Mouse (Mus musculus) stomach, embryonic 15.5 days (tissue): ENCODE data around the gene Fam217b. TPM values are rescaled to one million over a fixed set of nuclear protein-coding genes. Genes with fewer than 3 reads are reported as not detected.

ENCODE experiments used
- ATAC-seq: fragments of 200-750 bp; cut with Nextera tagmentation; 2 replicates; pipeline ENCODE4 v1.8.0; 2017; ENCODE audit warnings: low read depth, moderate number of reproducible peaks, moderate TSS enrichment; ENCODE audit not compliant: insufficient read depth, low FRiP score
- H3K27ac ChIP-seq: fragments of 300-500 bp; sonication (generic); 2 replicates; pipeline ENCODE4 v1.5.1; 2015; ENCODE audit warnings: mild to moderate bottlenecking, inconsistent platforms
- H3K27me3 ChIP-seq: fragments of 300-500 bp; sonication (generic); replicated peaks from 2 replicates; pipeline ENCODE4 v1.6.1; 2015; ENCODE audit warnings: inconsistent platforms
- H3K36me3 ChIP-seq: fragments of 300-500 bp; sonication (generic); 2 replicates; pipeline ENCODE4 v1.6.1; 2015; ENCODE audit warnings: inconsistent platforms
- H3K4me1 ChIP-seq: fragments of 300-500 bp; sonication (generic); 2 replicates; pipeline ENCODE4 v1.6.1; 2015; ENCODE audit warnings: inconsistent platforms
- H3K4me2 ChIP-seq: fragments of 300-500 bp; sonication (generic); 2 replicates; pipeline ENCODE4 v1.6.1; 2015; ENCODE audit warnings: mild to moderate bottlenecking, inconsistent platforms
- H3K4me3 ChIP-seq: fragments of 300-500 bp; sonication (generic); replicated peaks from 2 replicates; pipeline ENCODE4 v1.5.1; 2015; ENCODE audit warnings: inconsistent platforms
- H3K9ac ChIP-seq: fragments of 300-500 bp; sonication (generic); 2 replicates; pipeline ENCODE4 v1.6.1; 2015; ENCODE audit warnings: inconsistent platforms
- H3K9me3 ChIP-seq: fragments of 300-500 bp; sonication (generic); 2 replicates; pipeline ENCODE4 v1.6.1; 2016; ENCODE audit warnings: inconsistent platforms
- WGBS: fragments of 180-500 bp; shearing (Covaris S2); methylation state at CpG from one replicate; pipeline ENCODE4 v1.1.7; 2015; 5-methylcytosine and 5-hydroxymethylcytosine counted together
- polyA plus RNA-seq: library from polyadenylated mRNA; unstranded; fragments of >200 nt; fragmentation: Nextera tagmentation; extraction: Ambion mirVana; gene quantifications from 2 replicates; pipeline ENCODE4 v1.2.1, GENCODE M21; 2015

The Fam217b gene
- polyA plus RNA-seq = 4.6 and 4.8 TPM in 2 replicates

DNA sequence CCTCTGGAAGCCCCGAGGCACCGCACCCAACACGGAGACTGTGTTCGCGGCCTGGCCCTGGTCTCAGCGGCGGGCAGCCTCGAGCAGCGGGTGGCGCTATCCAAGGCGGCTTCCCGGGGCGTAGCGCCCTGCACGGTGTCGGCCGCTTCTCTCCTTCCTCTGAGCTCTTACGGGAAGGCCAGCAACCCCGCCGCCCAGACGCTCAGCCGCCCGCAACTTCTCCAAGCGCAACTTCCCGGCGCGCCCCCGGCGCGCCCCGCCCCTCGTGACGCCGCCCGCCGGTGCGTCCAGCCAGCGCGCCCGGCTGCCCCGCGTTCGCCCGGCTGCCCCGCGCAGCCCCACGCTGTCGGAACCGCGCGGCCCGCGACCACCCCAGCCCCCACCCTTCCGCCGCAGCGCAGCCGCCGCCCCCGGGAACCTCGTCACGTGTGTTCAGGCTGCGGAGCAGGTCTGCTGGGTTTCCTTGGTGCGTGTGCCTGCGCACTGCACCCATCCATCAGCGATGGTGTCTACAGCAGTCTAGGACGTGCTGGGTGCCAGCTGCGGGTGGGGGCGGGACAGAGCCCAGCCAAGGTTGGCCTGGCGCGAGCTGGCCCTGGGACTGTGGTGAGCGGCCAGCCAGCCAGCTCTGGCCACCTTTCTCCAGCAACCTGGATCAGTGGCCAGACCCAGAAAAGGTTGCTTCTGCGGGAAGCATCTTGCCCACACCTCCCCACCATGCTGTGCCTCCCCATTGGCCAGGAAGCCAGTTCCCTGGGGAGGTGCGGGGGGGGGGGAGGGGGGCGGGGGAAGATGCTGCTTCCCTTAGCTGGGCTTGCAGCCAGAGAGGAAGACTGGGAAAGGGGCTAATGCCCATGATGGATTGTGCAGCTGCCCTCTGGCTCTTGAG, at the start of gene Fam217b, which contains the start of gene Ppp1r3d:
TSS of gene Fam217b (plus strand) at position 264 of the 889 bp plus-strand sequence.
TSS of gene Ppp1r3d (minus strand) at position 212 of the 889 bp plus-strand sequence.
- peak within 1 kb of the TSS; percentile 99 for H3K4me2 ChIP-seq
- peak within 1 kb of the TSS; percentile 63 for H3K27ac ChIP-seq
- peak; percentile 74 for ATAC-seq
- WGBS = under 1% methylated on average over 70 of the region's 74 CpGs
- H3K4me3 ChIP-seq = peak within 1 kb of the TSS; percentile 57
- no peaks in the 10 kb centered on the region for H3K36me3 ChIP-seq
- H3K4me1 ChIP-seq = peaks cover 17% of the 10 kb centered on the region
- peak within 1 kb of the TSS; percentile 38; the same call in 1 of the 2 replicates for H3K9ac ChIP-seq
- no peaks in the 10 kb centered on the region; the same call in 1 of the 2 replicates for H3K27me3 ChIP-seq
- H3K9me3 ChIP-seq = no peaks in the 10 kb centered on the region

DNA sequence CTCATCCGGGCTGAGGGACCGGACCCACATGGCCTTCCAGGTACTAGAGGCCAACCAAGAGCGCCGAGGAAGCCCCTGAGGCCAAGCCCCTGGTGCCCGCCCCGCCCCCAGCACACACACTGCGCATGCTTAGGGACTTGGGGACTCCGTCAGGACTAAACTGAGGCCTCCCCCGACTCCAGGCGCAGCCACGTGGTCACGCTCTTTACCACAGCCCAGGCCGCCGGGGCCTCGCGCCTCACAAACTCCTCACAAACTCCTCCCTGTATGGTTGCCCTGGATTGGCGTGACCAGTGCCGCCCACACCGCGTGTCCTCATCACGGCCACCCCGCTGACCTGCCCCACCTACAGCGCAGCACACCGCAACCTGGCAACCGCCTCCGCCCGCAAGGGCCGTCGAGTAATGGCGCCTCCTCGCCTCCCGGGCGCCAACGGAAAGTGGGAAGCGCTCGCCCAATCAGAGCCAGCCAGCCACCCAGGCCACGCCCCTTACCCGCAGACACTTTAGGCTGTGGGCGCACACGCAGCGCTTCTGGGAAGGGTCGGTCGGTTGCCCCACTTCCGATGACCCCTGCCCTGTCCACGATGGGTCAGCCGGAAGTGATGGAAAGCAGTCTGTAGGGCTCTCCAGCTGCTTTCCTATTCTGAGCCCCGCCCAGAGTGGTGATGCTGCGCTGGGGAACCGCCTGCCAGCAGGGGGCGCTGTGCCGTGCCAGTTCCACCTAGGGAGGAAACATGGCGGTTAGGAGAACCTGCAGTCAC, 7.1 kb upstream of the Fam217b start, which contains the start of gene Sycp2:
TSS of gene Sycp2 (minus strand) at position 633 of the 763 bp plus-strand sequence.
- no peaks in the 10 kb centered on the region for H3K27me3 ChIP-seq
- 78% methylated on average over 50 of the region's 52 CpGs for WGBS
- no peak within 1 kb of the TSS for H3K4me2 ChIP-seq
- ATAC-seq = peak; percentile 39
- no peaks in the 10 kb centered on the region for H3K36me3 ChIP-seq
- no peak within 1 kb of the TSS for H3K27ac ChIP-seq
- H3K9me3 ChIP-seq = no peaks in the 10 kb centered on the region
- no peak within 1 kb of the TSS for H3K4me3 ChIP-seq
- no peak within 1 kb of the TSS for H3K9ac ChIP-seq
- H3K4me1 ChIP-seq = no peaks in the 10 kb centered on the region

- no peak overlapping the region for H3K4me2 ChIP-seq
- H3K4me1 ChIP-seq = peaks cover 11% of the 10 kb centered on the region
- H3K27me3 ChIP-seq = no peaks in the 10 kb centered on the region; the same call in 1 of the 2 replicates
- H3K4me3 ChIP-seq = no peak overlapping the region
- no peaks in the 10 kb centered on the region for H3K9me3 ChIP-seq
- H3K9ac ChIP-seq = no peak overlapping the region
- 26% methylated on average over 1 of the region's 1 CpGs for WGBS
- H3K27ac ChIP-seq = no peak overlapping the region
- no peak for ATAC-seq
- no peaks in the 10 kb centered on the region for H3K36me3 ChIP-seq
Observed at GRCm38 (mm10) chr2:178409024-178409423, 5.3 kb upstream of the Fam217b start.

GRCm38 (mm10) chr2:178410286-178410685, 4.0 kb upstream of the Fam217b start:
- no peaks in the 10 kb centered on the region; the same call in 1 of the 2 replicates for H3K27me3 ChIP-seq
- no peak for ATAC-seq
- H3K4me1 ChIP-seq = peaks cover 15% of the 10 kb centered on the region
- 71% methylated on average over 6 of the region's 6 CpGs for WGBS
- H3K4me3 ChIP-seq = no peak overlapping the region
- H3K9ac ChIP-seq = no peak overlapping the region
- H3K27ac ChIP-seq = no peak overlapping the region
- H3K36me3 ChIP-seq = no peaks in the 10 kb centered on the region
- no peaks in the 10 kb centered on the region for H3K9me3 ChIP-seq
- no peak overlapping the region for H3K4me2 ChIP-seq

DNA sequence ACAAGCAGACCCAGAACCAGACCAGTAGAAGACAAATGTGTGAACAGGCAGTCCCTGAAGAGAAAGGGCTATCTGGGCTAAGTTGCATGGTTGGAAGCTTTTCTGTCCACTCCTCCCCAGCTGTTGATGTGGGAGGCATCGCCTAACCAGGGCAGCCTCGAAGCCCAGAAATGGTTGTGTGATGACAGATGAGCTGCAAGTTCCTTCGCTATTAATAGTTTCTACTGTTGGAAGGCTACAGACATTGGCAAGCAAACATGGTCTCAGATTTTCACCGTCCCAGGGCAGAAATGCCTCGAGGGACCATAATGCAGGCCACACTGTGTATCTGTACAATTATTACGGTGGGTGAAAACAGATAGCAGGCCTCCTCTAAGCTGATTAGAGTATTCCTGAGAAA, 1.7 kb upstream of the Fam217b start:
- Histone ChIP-seq H3K9me3 (no peaks in the 10 kb centered on the region), H3K9ac (no peak overlapping the region), H3K36me3 (no peaks in the 10 kb centered on the region), H3K4me2 (no peak overlapping the region), H3K27ac (no peak overlapping the region), H3K4me3 (no peak overlapping the region), H3K4me1 (peaks cover 17% of the 10 kb centered on the region), H3K27me3 (no peaks in the 10 kb centered on the region; the same call in 1 of the 2 replicates)
- WGBS = 37% methylated on average over 6 of the region's 6 CpGs
- ATAC-seq = no peak

DNA sequence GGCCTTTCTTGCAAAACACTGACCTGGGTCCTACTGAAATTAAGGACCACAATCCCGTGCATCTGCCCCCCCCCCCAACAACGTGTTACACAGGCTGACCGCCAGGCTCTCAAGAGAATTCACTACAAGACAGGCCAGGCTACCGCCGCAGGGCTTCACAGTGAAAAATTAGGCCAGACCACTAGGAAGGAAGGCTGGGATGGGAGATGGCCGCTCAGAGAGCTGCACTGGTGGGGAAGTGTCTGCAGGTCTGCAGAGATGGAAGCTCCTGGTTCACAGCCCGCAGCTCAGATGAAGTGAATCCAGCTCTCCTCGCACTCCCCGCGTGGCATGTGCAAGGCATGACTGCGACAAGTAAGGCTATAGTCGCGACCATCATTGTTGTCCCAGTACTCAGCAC, 1.2 kb upstream of the Fam217b start:
- Histone ChIP-seq H3K4me1 (peaks cover 17% of the 10 kb centered on the region), H3K4me3 (peak overlapping the region; percentile 57), H3K9ac (no peak overlapping the region), H3K9me3 (no peaks in the 10 kb centered on the region), H3K27me3 (no peaks in the 10 kb centered on the region; the same call in 1 of the 2 replicates), H3K4me2 (peak overlapping the region; percentile 99), H3K27ac (no peak overlapping the region), H3K36me3 (no peaks in the 10 kb centered on the region)
- ATAC-seq = no peak
- 57% methylated on average over 13 of the region's 13 CpGs for WGBS

- no peak for ATAC-seq
- 14% methylated on average over 75 of the region's 75 CpGs for WGBS
Observed at GRCm38 (mm10) chr2:178413481-178414260, 653 bp upstream of the Fam217b start.

GRCm38 (mm10) chr2:178415150-178415448, 775 bp downstream of the Fam217b start:
- H3K9ac ChIP-seq = no peak overlapping the region
- ATAC-seq = no peak

More at GRCm38 (mm10) chr2:178413481-178414260, 653 bp upstream of the Fam217b start:
- Histone ChIP-seq H3K9ac (peak overlapping the region; percentile 38; the same call in 1 of the 2 replicates), H3K4me2 (peak overlapping the region; percentile 99), H3K27me3 (no peaks in the 10 kb centered on the region; the same call in 1 of the 2 replicates), H3K4me1 (peaks cover 17% of the 10 kb centered on the region), H3K4me3 (peak overlapping the region; percentile 57), H3K36me3 (no peaks in the 10 kb centered on the region), H3K27ac (peak overlapping the region; percentile 63; the same call in 1 of the 2 replicates), H3K9me3 (no peaks in the 10 kb centered on the region)

DNA sequence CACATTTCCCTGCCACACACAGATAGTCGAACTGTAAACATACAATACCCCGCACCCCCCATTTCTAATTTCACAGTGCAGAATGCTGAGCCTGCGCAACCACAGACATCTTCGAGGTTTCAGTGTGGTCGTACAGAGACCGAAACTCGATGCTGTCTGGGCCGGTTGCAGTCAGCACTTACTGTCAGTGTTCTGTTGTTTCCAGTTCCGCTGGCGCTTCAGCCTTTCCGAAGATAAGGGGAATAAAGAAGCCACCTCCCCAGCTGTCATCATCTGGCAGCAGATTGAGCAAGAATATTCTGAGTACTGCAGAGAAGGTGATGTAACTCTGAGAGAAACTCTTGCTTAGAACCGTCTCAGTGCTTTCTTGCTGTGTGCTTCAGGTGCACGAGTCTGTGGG, 2.1 kb downstream of the Fam217b start:
- no peaks in the 10 kb centered on the region; the same call in 1 of the 2 replicates for H3K27me3 ChIP-seq
- no peak for ATAC-seq
- H3K4me1 ChIP-seq = peaks cover 17% of the 10 kb centered on the region
- H3K9me3 ChIP-seq = no peaks in the 10 kb centered on the region
- no peak overlapping the region for H3K9ac ChIP-seq
- H3K36me3 ChIP-seq = no peaks in the 10 kb centered on the region
- no peak overlapping the region for H3K4me2 ChIP-seq
- H3K27ac ChIP-seq = no peak overlapping the region
- WGBS = 59% methylated on average over 13 of the region's 13 CpGs
- no peak overlapping the region for H3K4me3 ChIP-seq

More at GRCm38 (mm10) chr2:178415150-178415448, 775 bp downstream of the Fam217b start:
- Histone ChIP-seq H3K4me3 (peak overlapping the region; percentile 57), H3K27ac (peak overlapping the region; percentile 63), H3K27me3 (no peaks in the 10 kb centered on the region; the same call in 1 of the 2 replicates), H3K9me3 (no peaks in the 10 kb centered on the region), H3K4me2 (peak overlapping the region; percentile 99), H3K4me1 (peaks cover 17% of the 10 kb centered on the region), H3K36me3 (no peaks in the 10 kb centered on the region)
- 29% methylated on average over 3 of the region's 3 CpGs for WGBS

- WGBS = 73% methylated on average over 4 of the region's 4 CpGs
- H3K36me3 ChIP-seq = no peaks in the 10 kb centered on the region
- no peak overlapping the region for H3K4me3 ChIP-seq
- H3K4me1 ChIP-seq = peaks cover 17% of the 10 kb centered on the region
- ATAC-seq = no peak
- H3K9ac ChIP-seq = no peak overlapping the region
- H3K9me3 ChIP-seq = no peaks in the 10 kb centered on the region
- H3K27ac ChIP-seq = no peak overlapping the region
- H3K27me3 ChIP-seq = no peaks in the 10 kb centered on the region; the same call in 1 of the 2 replicates
- no peak overlapping the region for H3K4me2 ChIP-seq
Observed at GRCm38 (mm10) chr2:178416970-178417369, 2.6 kb downstream of the Fam217b start.

- Histone ChIP-seq H3K27ac (no peak overlapping the region), H3K27me3 (no peaks in the 10 kb centered on the region), H3K9me3 (no peaks in the 10 kb centered on the region), H3K4me3 (no peak overlapping the region), H3K9ac (no peak overlapping the region), H3K4me2 (no peak overlapping the region), H3K36me3 (no peaks in the 10 kb centered on the region), H3K4me1 (no peaks in the 10 kb centered on the region)
- WGBS = 84% methylated on average over 9 of the region's 9 CpGs
- ATAC-seq = no peak
Observed at GRCm38 (mm10) chr2:178420576-178420975, 6.3 kb downstream of the Fam217b start.
